Mouse (Mus musculus) ES-Bruce4 (cell line): ENCODE results near the gene Lama5.

ENCODE experiments used
- CTCF ChIP-seq: IDR thresholded peaks from one replicate; pipeline ENCODE4 v1.8.1; 2011; ENCODE audit warnings: low read depth, low read length
- EP300 ChIP-seq: IDR thresholded peaks from 2 replicates; pipeline ENCODE4 v1.6.1; 2011; ENCODE audit warnings: low read depth, low read length; ENCODE audit not compliant: insufficient read depth
- POLR2A ChIP-seq: IDR thresholded peaks from one replicate; pipeline ENCODE4 v1.8.1; 2011; ENCODE audit warnings: low read length; ENCODE audit not compliant: insufficient read depth

GRCm38 (mm10) chr2:180255701-180256100 is 30.0 kb upstream of the Lama5 start:
- TF ChIP-seq CTCF (no peak), POLR2A (no peak), EP300 (no peak)
